Mouse (Mus musculus) cortical plate, adult 2 months (tissue): ENCODE results near the gene Grin3a. TPM values are rescaled to one million over a fixed set of nuclear protein-coding genes. Genes with fewer than 3 reads are reported as not detected.

Source experiments
- H3K27ac ChIP-seq: fragments of 200-500 bp; 2 replicates; pipeline ENCODE4 v1.5.1; 2012; ENCODE audit warnings: low read length, control low read depth, inconsistent platforms; ENCODE audit not compliant: insufficient read depth
- H3K4me1 ChIP-seq: fragments of 200-500 bp; 2 replicates; pipeline ENCODE4 v1.6.1; 2011; ENCODE audit warnings: low read length; ENCODE audit not compliant: control insufficient read depth, insufficient read depth
- H3K4me3 ChIP-seq: fragments of 200-500 bp; 2 replicates; pipeline ENCODE4 v1.5.1; 2011; ENCODE audit warnings: mild to moderate bottlenecking, low read length, control low read depth; ENCODE audit not compliant: insufficient read depth
- CTCF ChIP-seq: fragments of 200-500 bp; IDR thresholded peaks from 2 replicates; pipeline ENCODE4 v1.5.1; 2011; ENCODE audit warnings: mild to moderate bottlenecking, control low read depth, low read length; ENCODE audit not compliant: insufficient read depth; ENCODE audit errors: extremely low read depth
- POLR2A ChIP-seq: fragments of 200-500 bp; IDR thresholded peaks from 2 replicates; pipeline ENCODE4 v1.6.1; 2011; ENCODE audit warnings: mild to moderate bottlenecking, low read length, control low read depth; ENCODE audit not compliant: insufficient read depth; ENCODE audit errors: extremely low read depth
- polyA plus RNA-seq: library from polyadenylated mRNA; depleted of rRNA; stranded (reverse); fragments of >200 nt; gene quantifications from 2 replicates; pipeline ENCODE4 v1.2.3, GENCODE M21; 2012; rRNA removed

The Grin3a gene
- 9.3 and 9.6 TPM in 2 replicates for polyA plus RNA-seq

GRCm38 (mm10) chr4:49845612-49845985 lies at the start of gene Grin3a:
Gene Grin3a (minus strand): TSS chr4:49845744.
- Histone ChIP-seq H3K4me1 (no peaks in the 10 kb centered on the region), H3K27ac (no peak within 1 kb of the TSS), H3K4me3 (peak within 1 kb of the TSS; percentile 60)
- TF ChIP-seq POLR2A (no peak), CTCF (peak; percentile 43)

DNA sequence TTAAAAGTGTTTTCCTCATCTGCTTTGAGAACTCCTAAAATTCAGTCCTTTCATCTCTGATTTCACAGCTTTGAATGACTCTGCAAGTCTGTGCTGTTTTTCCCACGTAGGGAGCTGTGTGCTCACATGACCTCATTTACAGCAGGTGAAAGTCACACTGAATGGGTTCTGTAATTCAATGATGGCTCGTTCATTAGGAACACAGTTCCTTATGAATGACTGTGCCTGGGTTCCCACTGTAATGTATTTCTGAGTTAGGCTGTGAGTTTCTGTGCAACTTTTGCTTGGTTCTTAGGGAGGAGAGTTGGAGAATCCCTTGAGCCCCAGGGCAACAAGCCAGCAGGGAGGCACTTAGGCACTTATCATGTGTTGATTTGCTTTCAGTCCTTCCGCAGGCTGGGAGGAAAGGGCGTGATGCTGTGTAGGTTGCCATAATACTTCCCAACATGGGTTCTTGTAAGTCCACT lies 46.3 kb upstream of the Grin3a start:
- no peak for TF ChIP-seq POLR2A
- H3K4me3 ChIP-seq, result no peak overlapping the region
- no peak overlapping the region for H3K27ac ChIP-seq
- no peaks in the 10 kb centered on the region for H3K4me1 ChIP-seq

DNA sequence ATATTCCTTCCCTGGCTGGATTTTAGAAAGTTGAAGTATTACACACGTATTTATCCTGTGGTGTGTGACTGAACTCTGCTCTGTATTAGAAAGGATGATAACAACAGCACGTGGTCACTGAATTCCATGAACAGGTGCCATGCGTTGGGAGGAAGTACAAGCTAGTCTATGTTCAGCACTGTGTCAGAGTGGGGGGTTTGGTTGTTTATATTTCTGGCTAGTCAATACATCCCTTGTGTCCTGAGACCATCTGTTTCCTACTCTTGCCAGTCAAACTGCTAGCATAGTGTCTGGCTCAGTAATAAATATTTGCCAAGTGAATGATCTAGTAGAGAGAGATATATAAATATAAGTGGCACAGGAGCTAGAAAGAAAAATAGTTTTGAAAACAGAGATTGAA lies 31.5 kb upstream of the Grin3a start:
- H3K4me1 ChIP-seq, result no peaks in the 10 kb centered on the region
- H3K27ac ChIP-seq, result no peak overlapping the region
- H3K4me3 ChIP-seq, result no peak overlapping the region
- no peak for TF ChIP-seq CTCF
- TF ChIP-seq POLR2A, result no peak

- Histone ChIP-seq H3K27ac (no peak overlapping the region), H3K4me3 (no peak overlapping the region), H3K4me1 (no peaks in the 10 kb centered on the region)
- TF ChIP-seq CTCF (no peak), POLR2A (no peak)
Measured at GRCm38 (mm10) chr4:49860611-49861010, 15.1 kb upstream of the Grin3a start.

- peak overlapping the region; percentile 60 for H3K4me3 ChIP-seq
- no peaks in the 10 kb centered on the region for H3K4me1 ChIP-seq
- H3K27ac ChIP-seq, result no peak overlapping the region
- no peak for TF ChIP-seq POLR2A
- TF ChIP-seq CTCF, result no peak
Measured at GRCm38 (mm10) chr4:49844828-49845611, 524 bp downstream of the Grin3a start.

GRCm38 (mm10) chr4:49844274-49844827 lies 1.2 kb downstream of the Grin3a start:
- no peak overlapping the region for H3K27ac ChIP-seq
- H3K4me3 ChIP-seq, result peak overlapping the region; percentile 60
- no peak for TF ChIP-seq POLR2A
- TF ChIP-seq CTCF, result no peak
- no peaks in the 10 kb centered on the region for H3K4me1 ChIP-seq

GRCm38 (mm10) chr4:49843787-49844186 lies 1.8 kb downstream of the Grin3a start:
- no peak overlapping the region for H3K27ac ChIP-seq
- no peaks in the 10 kb centered on the region for H3K4me1 ChIP-seq
- H3K4me3 ChIP-seq, result peak overlapping the region; percentile 60
- TF ChIP-seq POLR2A, result no peak
- no peak for TF ChIP-seq CTCF

DNA sequence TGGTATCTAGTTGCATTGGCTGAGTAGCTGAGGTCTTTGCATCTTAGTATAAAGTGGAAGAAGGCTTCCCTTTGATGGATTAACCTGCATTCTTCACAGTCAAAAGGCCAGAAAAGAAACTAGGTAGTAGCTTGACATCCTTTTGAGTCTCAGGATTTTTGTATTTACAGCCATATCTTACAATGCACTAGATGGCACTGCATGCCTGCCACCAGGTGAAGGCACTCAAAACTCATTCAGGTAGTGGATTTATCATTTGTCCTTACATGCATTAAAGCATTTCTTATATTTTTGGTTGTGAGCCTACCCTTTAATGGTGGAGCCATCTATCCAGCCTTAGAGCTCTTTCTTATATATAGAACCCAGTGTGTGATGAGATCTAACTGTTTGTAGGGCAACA lies 13.5 kb downstream of the Grin3a start:
- TF ChIP-seq POLR2A, result no peak
- no peak for TF ChIP-seq CTCF
- Histone ChIP-seq H3K27ac (no peak overlapping the region), H3K4me3 (no peak overlapping the region), H3K4me1 (no peaks in the 10 kb centered on the region)

GRCm38 (mm10) chr4:49813852-49814251 lies 31.7 kb downstream of the Grin3a start:
- H3K4me3 ChIP-seq, result no peak overlapping the region
- no peaks in the 10 kb centered on the region for H3K4me1 ChIP-seq
- H3K27ac ChIP-seq, result no peak overlapping the region
- TF ChIP-seq CTCF (no peak), POLR2A (no peak)

DNA sequence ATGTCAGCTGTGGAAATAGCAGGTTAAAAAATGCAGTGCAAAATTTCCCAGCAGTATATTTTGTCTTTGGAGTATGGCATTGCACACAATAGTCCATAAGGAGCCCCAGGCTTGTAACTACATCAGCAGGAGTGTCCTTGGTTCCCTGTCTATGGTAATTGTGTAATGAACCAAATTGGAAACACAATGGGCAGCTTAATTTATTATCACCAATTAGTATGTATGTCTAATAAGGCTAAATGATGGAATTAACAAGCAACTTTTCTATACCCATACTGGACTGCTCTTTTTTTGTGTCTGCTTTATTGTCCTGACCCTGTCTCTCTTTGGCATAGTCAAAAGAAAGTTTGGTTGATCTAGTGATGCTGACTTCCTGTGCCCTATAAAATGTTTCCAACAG lies 38.8 kb downstream of the Grin3a start:
- H3K27ac ChIP-seq, result no peak overlapping the region
- H3K4me3 ChIP-seq, result no peak overlapping the region
- no peaks in the 10 kb centered on the region for H3K4me1 ChIP-seq
- TF ChIP-seq CTCF, result no peak
- no peak for TF ChIP-seq POLR2A
